Mouse (Mus musculus) stomach, postnatal 0 days (tissue): ENCODE results near the gene Sox5. TPM values are rescaled to one million over a fixed set of nuclear protein-coding genes. Genes with fewer than 3 reads are reported as not detected.
A peak's percentile ranks its signal among the peaks of the same experiment; 100 is the strongest.
"Not testable (repeated sequence)": the region's sequence is repeated elsewhere in the genome, so short reads cannot be mapped to it uniquely, and the experiment has no call there.

ENCODE experiments used
- ATAC-seq: fragments of 200-750 bp; cut with Nextera tagmentation; 2 replicates; pipeline ENCODE4 v1.8.0; 2017; ENCODE audit not compliant: low FRiP score, low TSS enrichment
- DNase-seq: peaks from one replicate; pipeline ENCODE4 v3.0.0-alpha.2; 2016; ENCODE audit warnings: low spot score
- H3K27ac ChIP-seq: fragments of 300-500 bp; sonication (generic); replicated peaks from 2 replicates; pipeline ENCODE4 v1.5.1; 2014; ENCODE audit warnings: mild to moderate bottlenecking, control low read depth
- H3K27me3 ChIP-seq: fragments of 300-500 bp; sonication (generic); 2 replicates; pipeline ENCODE4 v1.6.1; 2014; ENCODE audit warnings: low read length; ENCODE audit not compliant: control insufficient read depth, insufficient read depth
- H3K36me3 ChIP-seq: fragments of 300-500 bp; sonication (generic); 2 replicates; pipeline ENCODE4 v1.6.1; 2014; ENCODE audit warnings: low read length, mixed read lengths; ENCODE audit not compliant: control insufficient read depth, insufficient read depth
- H3K4me1 ChIP-seq: fragments of 300-500 bp; sonication (generic); replicated peaks from 2 replicates; pipeline ENCODE4 v1.6.1; 2014; ENCODE audit warnings: antibody characterized with exemption; ENCODE audit not compliant: control insufficient read depth, insufficient read depth
- H3K4me2 ChIP-seq: fragments of 300-500 bp; sonication (generic); replicated peaks from 2 replicates; pipeline ENCODE4 v1.6.1; 2014; ENCODE audit warnings: low read depth, mild to moderate bottlenecking, control low read depth, moderate library complexity
- H3K4me3 ChIP-seq: fragments of 300-500 bp; sonication (generic); 2 replicates; pipeline ENCODE4 v1.5.1; 2014; ENCODE audit warnings: low read depth, low read length, control low read depth
- H3K9ac ChIP-seq: fragments of 300-500 bp; sonication (generic); 2 replicates; pipeline ENCODE4 v1.6.1; 2014; ENCODE audit warnings: mild to moderate bottlenecking, low read length, control low read depth, mixed read lengths
- H3K9me3 ChIP-seq: fragments of 300-500 bp; sonication (generic); 2 replicates; pipeline ENCODE4 v1.6.1; 2016; ENCODE audit warnings: low read length; ENCODE audit not compliant: control insufficient read depth
- CTCF ChIP-seq: IDR thresholded peaks from 2 replicates; pipeline ENCODE4 v1.5.1; 2016; ENCODE audit warnings: antibody characterized with exemption, low read depth, mild to moderate bottlenecking, moderate library complexity
- EP300 ChIP-seq: optimal IDR thresholded peaks from 2 replicates; pipeline ENCODE3; 2016; ENCODE audit warnings: antibody characterized with exemption
- WGBS: fragments of 180-500 bp; shearing (Covaris S2); extraction: QIAGEN DNeasy Blood & Tissue Kit; methylation state at CpG from one replicate; pipeline ENCODE4 v1.1.7; 2014; 5-methylcytosine and 5-hydroxymethylcytosine counted together
- polyA plus RNA-seq: library from polyadenylated mRNA; unstranded; fragments of >200 nt; fragmentation: Nextera tagmentation; extraction: Ambion mirVana; gene quantifications from 2 replicates; pipeline ENCODE4 v1.2.1, GENCODE M21; 2015

The Sox5 gene
- polyA plus RNA-seq, 1 experiment from 2014 or later: 9.8 TPM

- ATAC-seq: no peak
- Histone ChIP-seq H3K36me3 (no peaks in the 10 kb centered on the region), H3K9ac (no peak overlapping the region), H3K4me2 (no peak overlapping the region), H3K27ac (no peak overlapping the region), H3K4me3 (no peak overlapping the region), H3K27me3 (no peaks in the 10 kb centered on the region), H3K9me3 (no peaks in the 10 kb centered on the region), H3K4me1 (no peaks in the 10 kb centered on the region)
- 84% methylated on average over 5 of the region's 5 CpGs for whole genome bisulfite sequencing
- TF ChIP-seq EP300 (no peak), CTCF (no peak)
- no peak for DNase-seq
Measured at GRCm38 (mm10) chr6:144201402-144202040, 580.3 kb downstream of the Sox5 start.

GRCm38 (mm10) chr6:144197209-144198119, 584.3 kb downstream of the Sox5 start:
- Histone ChIP-seq H3K4me2 (no peak overlapping the region), H3K4me3 (no peak overlapping the region), H3K9ac (no peak overlapping the region), H3K9me3 (no peaks in the 10 kb centered on the region), H3K36me3 (no peaks in the 10 kb centered on the region), H3K27ac (no peak overlapping the region), H3K27me3 (no peaks in the 10 kb centered on the region), H3K4me1 (no peaks in the 10 kb centered on the region)
- no peak for TF ChIP-seq CTCF
- no peak for TF ChIP-seq EP300
- WGBS: 79% methylated on average over 16 of the region's 16 CpGs
- ATAC-seq (no peak), DNase-seq (no peak)

GRCm38 (mm10) chr6:144195934-144196333, 585.8 kb downstream of the Sox5 start:
- WGBS: 87% methylated on average over 14 of the region's 14 CpGs
- Histone ChIP-seq H3K27ac (no peak overlapping the region), H3K36me3 (no peaks in the 10 kb centered on the region), H3K9ac (no peak overlapping the region), H3K4me1 (no peaks in the 10 kb centered on the region), H3K27me3 (no peaks in the 10 kb centered on the region), H3K4me3 (no peak overlapping the region), H3K4me2 (no peak overlapping the region), H3K9me3 (no peaks in the 10 kb centered on the region)
- TF ChIP-seq EP300: no peak
- TF ChIP-seq CTCF: no peak
- no peak for ATAC-seq
- no peak for DNase-seq

GRCm38 (mm10) chr6:144183087-144183486, 598.7 kb downstream of the Sox5 start:
- H3K4me2 ChIP-seq: no peak overlapping the region
- 86% methylated on average over 3 of the region's 3 CpGs for WGBS

GRCm38 (mm10) chr6:144182429-144182828, 599.3 kb downstream of the Sox5 start:
- H3K9ac ChIP-seq, H3K27ac ChIP-seq, H3K4me3 ChIP-seq, H3K9me3 ChIP-seq, H3K4me2 ChIP-seq, H3K4me1 ChIP-seq, H3K27me3 ChIP-seq, DNase-seq, H3K36me3 ChIP-seq: not testable (repeated sequence)
- 94% methylated on average over 13 of the region's 13 CpGs for WGBS
- 0 out of 2 replicates have a peak, but pooled peaks have one; percentile 53 for ATAC-seq

More at GRCm38 (mm10) chr6:144183087-144183486, 598.7 kb downstream of the Sox5 start:
- Histone ChIP-seq H3K9me3 (no peaks in the 10 kb centered on the region), H3K27ac (no peak overlapping the region), H3K4me1 (no peaks in the 10 kb centered on the region), H3K36me3 (no peaks in the 10 kb centered on the region), H3K27me3 (no peaks in the 10 kb centered on the region), H3K9ac (no peak overlapping the region), H3K4me3 (no peak overlapping the region)
- TF ChIP-seq CTCF (no peak), EP300 (no peak)
- no peak for DNase-seq
- no peak for ATAC-seq
